15 mouse cellular contexts compared by ENCODE assay signal in the genomic region with DNA sequence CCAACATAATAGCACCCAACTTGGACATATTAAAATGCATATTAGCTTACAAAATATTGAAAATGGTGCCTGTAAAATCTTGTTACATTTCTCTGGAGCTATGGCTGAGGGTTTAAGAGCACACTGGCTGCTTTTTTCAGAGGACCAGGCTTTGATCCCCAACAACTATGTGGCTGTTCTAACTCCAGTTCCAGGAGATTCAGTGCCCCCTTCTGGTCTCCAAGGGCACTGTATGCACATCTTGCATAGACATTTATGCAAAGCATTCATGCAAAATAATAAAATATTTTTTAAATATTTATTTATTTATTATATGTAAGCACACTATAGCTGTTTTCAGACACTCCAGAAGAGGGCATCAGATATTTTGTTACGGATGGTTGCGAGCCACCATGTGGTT. TPM values are rescaled to one million over a fixed set of nuclear protein-coding genes. Genes with fewer than 3 reads are reported as not detected.
DNase-seq lines count a peak whose midpoint lies in the region; ATAC-seq and TF ChIP-seq lines count a peak whose summit lies in the region.
"Had no signal": no experiment of that assay in that cellular context is flagged by ENCODE, and none has a peak within 500 bp of the region (broad histone marks: within the 10 kb centered on the region; RNA-seq: fewer than 3 reads in every experiment).

No protein-coding gene starts in this region.

- no peak for TF ChIP-seq POLR2A in liver, adult 2 months (IDR thresholded peaks at IDR 0.05; ENCODE audit: extremely low read depth, insufficient read depth, low read length)

- no peak for TF ChIP-seq CTCF in liver, adult 2 months (IDR thresholded peaks at IDR 0.05; ENCODE audit: low read depth, low read length)

- H3K4me1 ChIP-seq in liver, adult 2 months (ENCODE audit: control insufficient read depth, insufficient read depth, low read length): no peaks in the 10 kb centered on the region
- no peaks in the 10 kb centered on the region for H3K4me1 ChIP-seq in forebrain, embryonic 11.5 days (replicated peaks; ENCODE audit: control insufficient read depth, insufficient read depth, low read length)
- H3K4me1 ChIP-seq: hindbrain, embryonic 12.5 days; megakaryocyte, embryonic 14.5 days had no signal

- no peaks in the 10 kb centered on the region for H3K79me2 ChIP-seq in liver, adult 2 months (ENCODE audit: control insufficient read depth, insufficient read depth, low read length)

- no peak for ATAC-seq in forebrain, embryonic 11.5 days (replicated peaks; ENCODE audit: low FRiP score)
- ATAC-seq: forebrain, embryonic 16.5 days had no signal

- DNase-seq in liver, adult 2 months (ENCODE audit: extremely low read depth, low read depth, low spot score): peak; percentile 3
- no peak for DNase-seq in liver
- DNase-seq in CD4-positive, CD25-positive, alpha-beta regulatory T cell, adult 2 months (ENCODE audit: low read depth, low spot score): peak; percentile 25
- DNase-seq in ES-CJ7 (ENCODE audit: low read depth, low spot score): peak; percentile 5
- peak; percentile 21 for DNase-seq in induced T-regulatory cell, adult 2 months (ENCODE audit: low read depth)
- no peak for DNase-seq in forebrain, embryonic 11.5 days (ENCODE audit: low spot score)
- DNase-seq in frontal cortex, postnatal 10 days (ENCODE audit: low spot score in 2 of 2): no peak
- DNase-seq: cerebellum, adult 11-12 months; gastrocnemius, postnatal 14 days; kidney, adult 18-20 months; right cerebral cortex, adult 18-20 months had no signal

- no peaks in the 10 kb centered on the region for H3K9me3 ChIP-seq in forebrain, embryonic 11.5 days (ENCODE audit: control insufficient read depth, low read length)
- H3K9me3 ChIP-seq: hindbrain, embryonic 12.5 days; megakaryocyte, embryonic 14.5 days had no signal

- no peak overlapping the region for H3K9ac ChIP-seq in liver, adult 2 months (ENCODE audit: low read depth, low read length)
- no peak overlapping the region for H3K9ac ChIP-seq in forebrain, embryonic 11.5 days (ENCODE audit: low read length)
- H3K9ac ChIP-seq: hindbrain, embryonic 12.5 days; liver, embryonic 14.5 days had no signal

- H3K27ac ChIP-seq in liver, adult 2 months (replicated peaks; ENCODE audit: insufficient read depth, low read depth, low read length): no peak overlapping the region
- no peak overlapping the region for H3K27ac ChIP-seq in forebrain, embryonic 11.5 days (ENCODE audit: low read depth, low read length)
- H3K27ac ChIP-seq: hindbrain, embryonic 12.5 days; liver, embryonic 14.5 days had no signal

- no peaks in the 10 kb centered on the region for H3K36me3 ChIP-seq in liver, adult 2 months (ENCODE audit: control insufficient read depth, insufficient read depth, low read length)
- H3K36me3 ChIP-seq in forebrain, embryonic 11.5 days (ENCODE audit: control insufficient read depth, insufficient read depth, low read length): no peaks in the 10 kb centered on the region
- H3K36me3 ChIP-seq: hindbrain, embryonic 12.5 days had no signal

- WGBS in liver, adult 2 months: 94% methylated on average over 2 of the region's 2 CpGs
- 100% methylated on average over 2 of the region's 2 CpGs for WGBS in forebrain, embryonic 11.5 days

- no peaks in the 10 kb centered on the region for H3K27me3 ChIP-seq in liver, adult 2 months (ENCODE audit: control insufficient read depth, insufficient read depth, low read length)
- no peaks in the 10 kb centered on the region for H3K27me3 ChIP-seq in forebrain, embryonic 11.5 days (ENCODE audit: control insufficient read depth, insufficient read depth, low read length)
- H3K27me3 ChIP-seq: hindbrain, embryonic 12.5 days; megakaryocyte, embryonic 14.5 days had no signal

- H3K4me3 ChIP-seq in liver, adult 2 months (ENCODE audit: insufficient read depth, low read depth, low read length): no peak overlapping the region
- no peak overlapping the region for H3K4me3 ChIP-seq in forebrain, embryonic 11.5 days (ENCODE audit: low read depth, low read length)
- H3K4me3 ChIP-seq: hindbrain, embryonic 12.5 days; megakaryocyte, embryonic 14.5 days had no signal

- no peak overlapping the region for H3K4me2 ChIP-seq in forebrain, embryonic 11.5 days (ENCODE audit: low read depth, low read length, severe bottlenecking)
- H3K4me2 ChIP-seq: hindbrain, embryonic 12.5 days had no signal

RNA-seq across cellular contexts. Expression of a gene that starts 34.2 kb away (rescaled TPM):
- total RNA-seq in liver, adult 2 months (2014; rRNA removed): 265 and 298 TPM in 2 replicates
- 142 and 172 TPM in 2 replicates for polyA plus RNA-seq in liver, adult 2 months (2012; rRNA removed)
- polyA plus RNA-seq in forebrain, embryonic 11.5 days (2014; fragmentation: Nextera tagmentation; extraction: Ambion mirVana): 229 and 239 TPM in 2 replicates

RNA-seq across cellular contexts. Expression of a gene that starts 44.1 kb away (rescaled TPM):
- 6.5 and 7.3 TPM in 2 replicates for total RNA-seq in liver, adult 2 months (2014; rRNA removed)
- 1.3 and 1.8 TPM in 2 replicates for polyA plus RNA-seq in liver, adult 2 months (2012; rRNA removed)
- 17.3 and 17.9 TPM in 2 replicates for polyA plus RNA-seq in forebrain, embryonic 11.5 days (2014; fragmentation: Nextera tagmentation; extraction: Ambion mirVana)

Comparison
In these comparisons a context has a peak if more than half of its experiments do, and no peak if none do; other contexts are left out.
1. DNase-seq: peak in liver, adult 2 months (single experiment), CD4-positive, CD25-positive, alpha-beta regulatory T cell, adult 2 months (single experiment), ES-CJ7 (single experiment) and induced T-regulatory cell, adult 2 months (single experiment); none in liver (single experiment), forebrain, embryonic 11.5 days (single experiment) and frontal cortex, postnatal 10 days (0 of 2).